Mouse (Mus musculus) small intestine, adult 2 months (tissue): ENCODE measurements around the gene Spred2. TPM values are rescaled to one million over a fixed set of nuclear protein-coding genes. Genes with fewer than 3 reads are reported as not detected.

Source experiments
- H3K27ac ChIP-seq: fragments of 200-500 bp; 2 replicates; pipeline ENCODE4 v1.5.1; 2012; ENCODE audit warnings: low read depth, low read length, control low read depth, inconsistent platforms; ENCODE audit not compliant: insufficient read depth
- H3K27me3 ChIP-seq: fragments of 200-500 bp; 2 replicates; pipeline ENCODE4 v1.6.1; 2012; ENCODE audit warnings: mild to moderate bottlenecking, moderate library complexity, low read length, inconsistent platforms; ENCODE audit not compliant: control insufficient read depth, insufficient read depth
- H3K36me3 ChIP-seq: fragments of 200-500 bp; 2 replicates; pipeline ENCODE4 v1.6.1; 2012; ENCODE audit warnings: mild to moderate bottlenecking, low read length, control low read depth, inconsistent platforms; ENCODE audit not compliant: control insufficient read depth, insufficient read depth
- H3K4me1 ChIP-seq: fragments of 200-500 bp; 2 replicates; pipeline ENCODE4 v1.6.1; 2012; ENCODE audit warnings: low read length, inconsistent platforms, mixed read lengths; ENCODE audit not compliant: control insufficient read depth, insufficient read depth, insufficient read length
- H3K4me3 ChIP-seq: fragments of 200-500 bp; 2 replicates; pipeline ENCODE4 v1.5.1; 2012; ENCODE audit warnings: low read depth, mild to moderate bottlenecking, control low read depth, inconsistent platforms, low read length, moderate library complexity
- CTCF ChIP-seq: fragments of 200-500 bp; IDR thresholded peaks from 2 replicates; pipeline ENCODE4 v1.5.1; 2012; ENCODE audit warnings: low read depth, mild to moderate bottlenecking, control low read depth, inconsistent platforms, low read length, moderate library complexity, mixed read lengths; ENCODE audit not compliant: insufficient replicate concordance, insufficient read length; ENCODE audit errors: extremely low read depth
- POLR2A ChIP-seq: fragments of 200-500 bp; IDR thresholded peaks from 2 replicates; pipeline ENCODE4 v1.6.1; 2012; ENCODE audit warnings: low read depth, mild to moderate bottlenecking, control low read depth, inconsistent platforms, low read length, moderate library complexity
- WGBS: fragments of 180-500 bp; shearing (Covaris S2); methylation state at CpG from one replicate; pipeline ENCODE4 v1.1.7; 2018; 5-methylcytosine and 5-hydroxymethylcytosine counted together
- polyA plus RNA-seq: library from polyadenylated mRNA; depleted of rRNA; stranded (reverse); fragments of >200 nt; gene quantifications from 2 replicates; pipeline ENCODE4 v1.2.3, GENCODE M21; 2012

The Spred2 gene
- polyA plus RNA-seq, 1 experiment, result 21.2 TPM

- Histone ChIP-seq H3K36me3 (0 out of 2 replicates have a peak, but pooled peaks cover 3% of the 10 kb centered on the region), H3K4me3 (no peak overlapping the region), H3K27me3 (no peaks in the 10 kb centered on the region), H3K27ac (no peak overlapping the region), H3K4me1 (peaks cover 48% of the 10 kb centered on the region)
- TF ChIP-seq POLR2A, result no peak
- TF ChIP-seq CTCF, result no peak
- WGBS, result 54% methylated on average over 5 of the region's 5 CpGs
Measured at GRCm38 (mm10) chr11:19988224-19988623, 64.0 kb downstream of the Spred2 start.

GRCm38 (mm10) chr11:19988631-19989030, 64.5 kb downstream of the Spred2 start:
- TF ChIP-seq POLR2A, result no peak
- no peak for TF ChIP-seq CTCF
- Histone ChIP-seq H3K4me3 (no peak overlapping the region), H3K27me3 (no peaks in the 10 kb centered on the region), H3K36me3 (0 out of 2 replicates have a peak, but pooled peaks cover 3% of the 10 kb centered on the region), H3K4me1 (peaks cover 51% of the 10 kb centered on the region), H3K27ac (no peak overlapping the region)
- 67% methylated on average over 6 of the region's 6 CpGs for WGBS

- TF ChIP-seq POLR2A (no peak), CTCF (no peak)
- Histone ChIP-seq H3K4me1 (peaks cover 54% of the 10 kb centered on the region), H3K27ac (no peak overlapping the region), H3K4me3 (no peak overlapping the region), H3K27me3 (no peaks in the 10 kb centered on the region), H3K36me3 (no peaks in the 10 kb centered on the region)
- 90% methylated on average over 13 of the region's 13 CpGs for WGBS
Measured at GRCm38 (mm10) chr11:19989141-19989910, 65.2 kb downstream of the Spred2 start.

DNA sequence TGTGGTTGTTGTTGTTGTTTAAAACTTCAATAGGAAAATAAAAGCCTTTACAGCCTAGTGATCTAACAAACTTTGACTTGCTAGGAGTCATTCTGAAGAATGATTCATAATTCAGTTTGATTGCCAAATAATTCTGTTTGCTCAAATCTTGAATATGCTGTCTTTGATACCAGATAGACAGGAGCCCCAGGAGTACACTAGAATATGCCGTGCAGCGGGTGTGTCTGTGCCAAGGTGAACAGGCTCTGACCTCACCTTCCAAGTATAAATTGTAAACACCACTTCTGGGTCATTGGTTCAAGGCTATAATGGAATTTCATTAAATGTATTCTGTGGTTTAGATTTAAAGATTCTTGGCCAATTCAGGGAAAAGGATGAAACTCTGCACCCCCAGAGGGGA, 66.6 kb downstream of the Spred2 start:
- peaks cover 57% of the 10 kb centered on the region for H3K4me1 ChIP-seq
- no peak overlapping the region for H3K27ac ChIP-seq
- TF ChIP-seq CTCF (no peak), POLR2A (no peak)
- no peaks in the 10 kb centered on the region for H3K27me3 ChIP-seq
- 32% methylated on average over 2 of the region's 2 CpGs for WGBS
- no peaks in the 10 kb centered on the region for H3K36me3 ChIP-seq
- no peak overlapping the region for H3K4me3 ChIP-seq

- no peak overlapping the region; the same call in 1 of the 2 replicates for H3K27ac ChIP-seq
- WGBS, result 75% methylated on average over 12 of the region's 12 CpGs
- no peak for TF ChIP-seq CTCF
- no peak for TF ChIP-seq POLR2A
- no peaks in the 10 kb centered on the region for H3K36me3 ChIP-seq
- peaks cover 56% of the 10 kb centered on the region for H3K4me1 ChIP-seq
- no peaks in the 10 kb centered on the region for H3K27me3 ChIP-seq
- H3K4me3 ChIP-seq, result no peak overlapping the region
Measured at GRCm38 (mm10) chr11:19991303-19991976, 67.3 kb downstream of the Spred2 start.

- H3K27ac ChIP-seq, result peak overlapping the region; percentile 81
- 28% methylated on average over 15 of the region's 15 CpGs for WGBS
- H3K27me3 ChIP-seq, result no peaks in the 10 kb centered on the region
- TF ChIP-seq POLR2A, result no peak
- TF ChIP-seq CTCF, result no peak
- peaks cover 44% of the 10 kb centered on the region for H3K4me1 ChIP-seq
- H3K4me3 ChIP-seq, result no peak overlapping the region
- H3K36me3 ChIP-seq, result no peaks in the 10 kb centered on the region
Measured at GRCm38 (mm10) chr11:19992341-19993281, 68.4 kb downstream of the Spred2 start.
